Comparison of ENCODE assay signal across 8 mouse cellular contexts in genomic region chr14:57664822-57665627, GRCm38 (mm10). TPM values are rescaled to one million over a fixed set of nuclear protein-coding genes. Genes with fewer than 3 reads are reported as not detected.
DNase-seq lines count a peak whose midpoint lies in the region; ATAC-seq and TF ChIP-seq lines count a peak whose summit lies in the region.

Xpo4 (minus strand) TSS chr14:57665430.

- H3K36me3 ChIP-seq in ES-Bruce4 (ENCODE audit: control insufficient read depth, insufficient read depth, low read length, poor library complexity, severe bottlenecking): peaks cover 5% of the 10 kb centered on the region; the same call in 1 of the 2 replicates
- 0 out of 2 replicates have a peak, but pooled peaks cover 2% of the 10 kb centered on the region for H3K36me3 ChIP-seq in forebrain, embryonic 12.5 days (replicated peaks)
- H3K36me3 ChIP-seq in heart, postnatal 0 days (replicated peaks; ENCODE audit: control insufficient read depth, insufficient read depth, low read length): no peaks in the 10 kb centered on the region
- H3K36me3 ChIP-seq in liver, embryonic 15.5 days (replicated peaks): 0 out of 2 replicates have a peak, but pooled peaks cover 3% of the 10 kb centered on the region
- H3K36me3 ChIP-seq in neural tube, embryonic 11.5 days (ENCODE audit: control insufficient read depth, insufficient read depth, low read length): no peaks in the 10 kb centered on the region
- H3K36me3 ChIP-seq in stomach, embryonic 16.5 days (ENCODE audit: control insufficient read depth, insufficient read depth, low read length): no peaks in the 10 kb centered on the region

- H3K27ac ChIP-seq in ES-Bruce4 (ENCODE audit: insufficient read depth, low read length): peak within 1 kb of the TSS; percentile 10
- peak within 1 kb of the TSS; percentile 98 for H3K27ac ChIP-seq in forebrain, embryonic 12.5 days
- peak within 1 kb of the TSS; percentile 91 for H3K27ac ChIP-seq in heart, postnatal 0 days (ENCODE audit: low read depth)
- H3K27ac ChIP-seq in liver, embryonic 15.5 days (replicated peaks): peak within 1 kb of the TSS; percentile 97
- H3K27ac ChIP-seq in neural tube, embryonic 11.5 days (ENCODE audit: low read depth, low read length): peak within 1 kb of the TSS; percentile 96
- H3K27ac ChIP-seq in stomach, embryonic 16.5 days (ENCODE audit: low read length): peak within 1 kb of the TSS; percentile 96

- H3K9me3 ChIP-seq in ES-Bruce4 (replicated peaks; ENCODE audit: control insufficient read depth, insufficient read depth, low read length, poor library complexity, severe bottlenecking): no peaks in the 10 kb centered on the region
- H3K9me3 ChIP-seq in forebrain, embryonic 12.5 days: no peaks in the 10 kb centered on the region
- no peaks in the 10 kb centered on the region for H3K9me3 ChIP-seq in heart, postnatal 0 days (replicated peaks; ENCODE audit: control insufficient read depth, low read length)
- H3K9me3 ChIP-seq in liver, embryonic 15.5 days (replicated peaks): no peaks in the 10 kb centered on the region
- H3K9me3 ChIP-seq in neural tube, embryonic 11.5 days (ENCODE audit: control insufficient read depth, low read length): no peaks in the 10 kb centered on the region
- H3K9me3 ChIP-seq in stomach, embryonic 16.5 days (replicated peaks; ENCODE audit: control insufficient read depth, low read length): no peaks in the 10 kb centered on the region

- peak within 1 kb of the TSS; percentile 87 for H3K4me3 ChIP-seq in ES-Bruce4 (ENCODE audit: low read depth, low read length)
- peak within 1 kb of the TSS; percentile 86 for H3K4me3 ChIP-seq in forebrain, embryonic 12.5 days (replicated peaks)
- H3K4me3 ChIP-seq in heart, postnatal 0 days (ENCODE audit: low read depth, low read length): peak within 1 kb of the TSS; percentile 76
- H3K4me3 ChIP-seq in liver, embryonic 15.5 days (replicated peaks): peak within 1 kb of the TSS; percentile 92
- peak within 1 kb of the TSS; percentile 80 for H3K4me3 ChIP-seq in neural tube, embryonic 11.5 days (ENCODE audit: low read depth, low read length)
- peak within 1 kb of the TSS; percentile 74 for H3K4me3 ChIP-seq in stomach, embryonic 16.5 days (replicated peaks; ENCODE audit: low read length)

- ATAC-seq in forebrain, embryonic 12.5 days (ENCODE audit: low FRiP score): peak; percentile 96
- peak; percentile 94 for ATAC-seq in heart, postnatal 0 days (ENCODE audit: insufficient read depth, low read depth)
- peak; percentile 91 for ATAC-seq in liver, embryonic 15.5 days (ENCODE audit: insufficient read depth)
- peak; percentile 93 for ATAC-seq in neural tube, embryonic 11.5 days (ENCODE audit: insufficient read depth, low FRiP score, low TSS enrichment)
- peak; percentile 94 for ATAC-seq in stomach, embryonic 16.5 days (ENCODE audit: insufficient read depth, low FRiP score)

- WGBS in forebrain, embryonic 12.5 days: under 1% methylated on average over 80 of the region's 80 CpGs
- WGBS in heart, postnatal 0 days: under 1% methylated on average over 80 of the region's 80 CpGs
- WGBS in liver, embryonic 15.5 days (ENCODE audit: insufficient replicate concordance): under 1% methylated on average over 80 of the region's 80 CpGs
- WGBS in neural tube, embryonic 11.5 days: under 1% methylated on average over 80 of the region's 80 CpGs
- under 1% methylated on average over 80 of the region's 80 CpGs for WGBS in stomach, embryonic 16.5 days

- peak within 1 kb of the TSS; percentile 79 for H3K9ac ChIP-seq in ES-Bruce4 (ENCODE audit: low read depth, poor library complexity, severe bottlenecking)
- H3K9ac ChIP-seq in forebrain, embryonic 12.5 days: peak within 1 kb of the TSS; percentile 91
- peak within 1 kb of the TSS; percentile 84 for H3K9ac ChIP-seq in heart, postnatal 0 days (replicated peaks; ENCODE audit: low read depth, low read length)
- peak within 1 kb of the TSS; percentile 90 for H3K9ac ChIP-seq in liver, embryonic 15.5 days
- H3K9ac ChIP-seq in neural tube, embryonic 11.5 days (ENCODE audit: low read length): peak within 1 kb of the TSS; percentile 91
- peak within 1 kb of the TSS; percentile 95 for H3K9ac ChIP-seq in stomach, embryonic 16.5 days (ENCODE audit: low read length)

- DNase-seq in c-Kit-positive CD71-positive TER-119-positive erythroid progenitor cells, embryonic 14.5 days (ENCODE audit: low spot score): peak; percentile 76
- DNase-seq in heart, postnatal 0 days (ENCODE audit: low spot score): peak; percentile 77
- peak; percentile 86 to 93 for DNase-seq in kidney, postnatal 4 days
- peak; percentile 91 for DNase-seq in neural tube, embryonic 11.5 days (ENCODE audit: low spot score)

- no peaks in the 10 kb centered on the region for H3K4me1 ChIP-seq in ES-Bruce4 (ENCODE audit: control insufficient read depth, insufficient read depth, low read length)
- peaks cover 19% of the 10 kb centered on the region for H3K4me1 ChIP-seq in forebrain, embryonic 12.5 days
- no peaks in the 10 kb centered on the region; the same call in 1 of the 2 replicates for H3K4me1 ChIP-seq in heart, postnatal 0 days (ENCODE audit: control insufficient read depth, insufficient read depth)
- peaks cover 34% of the 10 kb centered on the region for H3K4me1 ChIP-seq in liver, embryonic 15.5 days (replicated peaks)
- 0 out of 2 replicates have a peak, but pooled peaks cover 4% of the 10 kb centered on the region for H3K4me1 ChIP-seq in neural tube, embryonic 11.5 days (ENCODE audit: control insufficient read depth, insufficient read depth, low read length)
- peaks cover 8% of the 10 kb centered on the region for H3K4me1 ChIP-seq in stomach, embryonic 16.5 days (ENCODE audit: control insufficient read depth, insufficient read depth, low read length)

- no peak for TF ChIP-seq CTCF in ES-Bruce4 (IDR thresholded peaks at IDR 0.05; ENCODE audit: low read depth, low read length)
- peak; percentile 19; the same call in 1 of the 2 replicates for TF ChIP-seq CTCF in heart, postnatal 0 days (IDR thresholded peaks at IDR 0.05; ENCODE audit: low read depth)

- peak within 1 kb of the TSS; percentile 84 for H3K4me2 ChIP-seq in forebrain, embryonic 12.5 days
- peak within 1 kb of the TSS; percentile 65 for H3K4me2 ChIP-seq in heart, postnatal 0 days (ENCODE audit: low read depth, low read length)
- H3K4me2 ChIP-seq in liver, embryonic 15.5 days: peak within 1 kb of the TSS; percentile 80
- H3K4me2 ChIP-seq in neural tube, embryonic 11.5 days (ENCODE audit: low read depth): peak within 1 kb of the TSS; percentile 81
- H3K4me2 ChIP-seq in stomach, embryonic 16.5 days (ENCODE audit: low read depth, low read length): peak within 1 kb of the TSS; percentile 76

- H3K27me3 ChIP-seq in ES-Bruce4 (ENCODE audit: control insufficient read depth, insufficient read depth, low read length, poor library complexity, severe bottlenecking): no peaks in the 10 kb centered on the region
- H3K27me3 ChIP-seq in forebrain, embryonic 12.5 days: no peaks in the 10 kb centered on the region
- no peaks in the 10 kb centered on the region for H3K27me3 ChIP-seq in heart, postnatal 0 days (ENCODE audit: control insufficient read depth, insufficient read depth, low read length)
- no peaks in the 10 kb centered on the region for H3K27me3 ChIP-seq in liver, embryonic 15.5 days
- H3K27me3 ChIP-seq in neural tube, embryonic 11.5 days (ENCODE audit: control insufficient read depth, insufficient read depth, low read length): no peaks in the 10 kb centered on the region
- no peaks in the 10 kb centered on the region for H3K27me3 ChIP-seq in stomach, embryonic 16.5 days (ENCODE audit: control insufficient read depth, insufficient read depth, low read length)

- TF ChIP-seq EP300 in ES-Bruce4 (IDR thresholded peaks at IDR 0.05; ENCODE audit: insufficient read depth, low read depth, low read length): no peak
- TF ChIP-seq EP300 in heart, postnatal 0 days (IDR thresholded peaks at IDR 0.05; ENCODE audit: low read depth): no peak

- no peak for TF ChIP-seq POLR2A in ES-Bruce4 (IDR thresholded peaks at IDR 0.05; ENCODE audit: insufficient read depth, low read length)

RNA-seq across cellular contexts. Expression of gene Xpo4, which starts in this region (rescaled TPM):
- polyA plus RNA-seq in ES-Bruce4 (2011; ENCODE audit: insufficient read depth, insufficient read length, low read depth, missing spikeins): 64.0 and 64.1 TPM in 2 replicates
- 26.3 and 26.8 TPM in 2 replicates for polyA plus RNA-seq in forebrain, embryonic 12.5 days (2016; fragmentation: Nextera tagmentation; extraction: Ambion mirVana)
- 10.9 and 26.0 TPM in 2 replicates for total RNA-seq in heart, postnatal 0 days (2014; rRNA removed; ENCODE audit: low replicate concordance)
- 5.1 and 6.5 TPM in 2 replicates for polyA plus RNA-seq in heart, postnatal 0 days (2015; fragmentation: Nextera tagmentation; extraction: Ambion mirVana)
- 11.8 and 11.9 TPM in 2 replicates for polyA plus RNA-seq in liver, embryonic 15.5 days (2015; fragmentation: Nextera tagmentation; extraction: Ambion mirVana)
- 34.5 and 35.1 TPM in 2 replicates for polyA plus RNA-seq in neural tube, embryonic 11.5 days (2014; fragmentation: Nextera tagmentation; extraction: Ambion mirVana)
- 17.0 and 18.6 TPM in 2 replicates for polyA plus RNA-seq in stomach, embryonic 16.5 days (2015; fragmentation: Nextera tagmentation; extraction: Ambion mirVana)

Comparison
In these comparisons a context has a peak if more than half of its experiments do, and no peak if none do; other contexts are left out.
1. Peak in every context shown above with its lines: DNase-seq, ATAC-seq, H3K4me3 ChIP-seq and H3K27ac ChIP-seq.
2. H3K27ac ChIP-seq: peak in every context shown above with its lines; median percentile 98 in forebrain, embryonic 12.5 days; 97 in liver, embryonic 15.5 days; 96 in neural tube, embryonic 11.5 days; 96 in stomach, embryonic 16.5 days; 91 in heart, postnatal 0 days; 10 in ES-Bruce4.